Mouse (Mus musculus): Measurements from ENCODE around the gene Naaladl2.

Naaladl2 gene

GRCm38 (mm10) chr3:24690162-24690915 lies 453.7 kb downstream of the Naaladl2 start:
- no peak for DNase-seq (ENCODE audit: low read depth, low spot score)

GRCm38 (mm10) chr3:24670500-24670899 lies 473.6 kb downstream of the Naaladl2 start:
- DNase-seq (ENCODE audit: low read depth, low spot score) = no peak

GRCm38 (mm10) chr3:24668052-24668916 lies 475.8 kb downstream of the Naaladl2 start:
- DNase-seq (ENCODE audit: low read depth, low spot score) = no peak

GRCm38 (mm10) chr3:24665408-24665807 lies 478.7 kb downstream of the Naaladl2 start:
- DNase-seq (ENCODE audit: low read depth, low spot score) = no peak

GRCm38 (mm10) chr3:24663749-24664148 lies 480.3 kb downstream of the Naaladl2 start:
- DNase-seq (ENCODE audit: low read depth, low spot score) = no peak

GRCm38 (mm10) chr3:24630032-24630431 lies 514.0 kb downstream of the Naaladl2 start:
- no peak for DNase-seq (ENCODE audit: low read depth, low spot score)

- no peak for DNase-seq (ENCODE audit: low read depth, low spot score)
Observed at GRCm38 (mm10) chr3:24605485-24605884, 538.6 kb downstream of the Naaladl2 start.

GRCm38 (mm10) chr3:24604791-24605320 lies 539.2 kb downstream of the Naaladl2 start:
- no peak for DNase-seq (ENCODE audit: low read depth, low spot score)

GRCm38 (mm10) chr3:24595447-24595846 lies 548.6 kb downstream of the Naaladl2 start:
- no peak for DNase-seq (ENCODE audit: low read depth, low spot score)

GRCm38 (mm10) chr3:24556617-24557016 lies 587.4 kb downstream of the Naaladl2 start:
- DNase-seq (ENCODE audit: low read depth, low spot score) = no peak

- DNase-seq (ENCODE audit: low read depth, low spot score) = no peak
Observed at GRCm38 (mm10) chr3:24553701-24554100, 590.4 kb downstream of the Naaladl2 start.

- peak; percentile 8 for DNase-seq (ENCODE audit: low read depth, low spot score)
Observed at GRCm38 (mm10) chr3:24552631-24553030, 591.4 kb downstream of the Naaladl2 start.

GRCm38 (mm10) chr3:24533775-24534458 lies 610.1 kb downstream of the Naaladl2 start:
- no peak for DNase-seq (ENCODE audit: low read depth, low spot score)

GRCm38 (mm10) chr3:24514918-24515317 lies 629.1 kb downstream of the Naaladl2 start:
- DNase-seq (ENCODE audit: low read depth, low spot score) = no peak

GRCm38 (mm10) chr3:24486456-24487112 lies 657.5 kb downstream of the Naaladl2 start:
- peak; percentile 36 for DNase-seq (ENCODE audit: low read depth, low spot score)

- peak; percentile 70 for DNase-seq (ENCODE audit: low read depth, low spot score)
Observed at GRCm38 (mm10) chr3:24463941-24464340, 680.1 kb downstream of the Naaladl2 start.

- peak; percentile 39 for DNase-seq (ENCODE audit: low read depth, low spot score)
Observed at GRCm38 (mm10) chr3:24440621-24441020, 703.4 kb downstream of the Naaladl2 start.

GRCm38 (mm10) chr3:24432761-24433160 lies 711.3 kb downstream of the Naaladl2 start:
- no peak for DNase-seq (ENCODE audit: low read depth, low spot score)

GRCm38 (mm10) chr3:24391737-24392136 lies 752.3 kb downstream of the Naaladl2 start:
- no peak for DNase-seq (ENCODE audit: low read depth, low spot score)

GRCm38 (mm10) chr3:24391311-24391710 lies 752.8 kb downstream of the Naaladl2 start:
- DNase-seq (ENCODE audit: low read depth, low spot score) = no peak

- DNase-seq (ENCODE audit: low read depth, low spot score) = no peak
Observed at GRCm38 (mm10) chr3:24355010-24355409, 789.1 kb downstream of the Naaladl2 start.
